Mouse (Mus musculus): ENCODE results near the gene Cdk19.

DNA sequence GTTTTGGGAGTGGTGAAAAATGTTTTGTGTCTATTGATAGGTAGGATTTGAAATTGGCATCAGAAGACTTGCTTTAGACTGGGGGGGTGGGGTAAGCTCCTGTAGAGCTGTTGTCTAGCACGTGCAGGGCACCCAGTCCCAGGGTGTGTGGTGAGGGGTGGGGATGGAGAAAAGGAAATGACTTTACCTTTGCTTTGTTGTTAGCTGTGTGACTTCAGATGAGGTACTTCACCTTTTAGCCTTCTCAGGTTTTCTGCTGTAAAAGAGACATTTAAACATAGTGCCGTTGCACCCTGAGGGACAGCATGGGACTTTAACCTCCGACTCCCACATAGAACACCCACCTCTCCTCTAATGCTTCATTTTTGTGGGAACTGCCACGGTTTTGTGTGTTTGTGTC lies 80.5 kb downstream of the Cdk19 start:
- no peak for TF ChIP-seq CTCF (IDR thresholded peaks at IDR 0.05; ENCODE audit: extremely low read depth, insufficient read depth, insufficient read length, insufficient replicate concordance)
- TF ChIP-seq POLR2A (IDR thresholded peaks at IDR 0.05; ENCODE audit: low read depth, low read length), result no peak

Data from spleen, adult 2 months (tissue).